Mouse (Mus musculus): ENCODE measurements around the gene Eef1akmt3. TPM values are rescaled to one million over a fixed set of nuclear protein-coding genes. Genes with fewer than 3 reads are reported as not detected.
"Not testable (repeated sequence)": the region's sequence is repeated elsewhere in the genome, so short reads cannot be mapped to it uniquely, and the experiment has no call there.

The Eef1akmt3 gene
- polyA plus RNA-seq, 1 experiment: 0.18 TPM

DNA sequence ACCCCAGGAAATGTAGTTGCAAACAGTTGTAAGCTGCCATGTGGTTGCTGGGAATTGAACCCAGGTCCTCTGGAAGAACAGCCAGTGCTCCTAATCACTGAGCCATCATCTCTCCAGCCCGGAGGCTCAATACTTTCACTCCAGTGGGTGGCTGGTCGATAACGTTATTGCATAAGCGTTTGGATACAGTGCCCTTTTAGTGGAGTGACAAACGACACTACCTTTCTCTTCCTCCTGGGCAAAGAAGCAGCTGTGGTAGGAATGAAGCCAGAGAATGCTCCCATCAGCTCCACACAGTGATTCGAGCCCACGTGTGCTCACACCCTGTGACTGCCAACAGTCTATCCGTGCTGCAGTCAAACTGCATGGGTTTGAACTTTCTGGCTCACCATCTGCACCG, 29.9 kb upstream of the Eef1akmt3 start:
- DNase-seq (ENCODE audit: extremely low spot score in 1 of 2, low spot score in 1 of 2): no peak

DNA sequence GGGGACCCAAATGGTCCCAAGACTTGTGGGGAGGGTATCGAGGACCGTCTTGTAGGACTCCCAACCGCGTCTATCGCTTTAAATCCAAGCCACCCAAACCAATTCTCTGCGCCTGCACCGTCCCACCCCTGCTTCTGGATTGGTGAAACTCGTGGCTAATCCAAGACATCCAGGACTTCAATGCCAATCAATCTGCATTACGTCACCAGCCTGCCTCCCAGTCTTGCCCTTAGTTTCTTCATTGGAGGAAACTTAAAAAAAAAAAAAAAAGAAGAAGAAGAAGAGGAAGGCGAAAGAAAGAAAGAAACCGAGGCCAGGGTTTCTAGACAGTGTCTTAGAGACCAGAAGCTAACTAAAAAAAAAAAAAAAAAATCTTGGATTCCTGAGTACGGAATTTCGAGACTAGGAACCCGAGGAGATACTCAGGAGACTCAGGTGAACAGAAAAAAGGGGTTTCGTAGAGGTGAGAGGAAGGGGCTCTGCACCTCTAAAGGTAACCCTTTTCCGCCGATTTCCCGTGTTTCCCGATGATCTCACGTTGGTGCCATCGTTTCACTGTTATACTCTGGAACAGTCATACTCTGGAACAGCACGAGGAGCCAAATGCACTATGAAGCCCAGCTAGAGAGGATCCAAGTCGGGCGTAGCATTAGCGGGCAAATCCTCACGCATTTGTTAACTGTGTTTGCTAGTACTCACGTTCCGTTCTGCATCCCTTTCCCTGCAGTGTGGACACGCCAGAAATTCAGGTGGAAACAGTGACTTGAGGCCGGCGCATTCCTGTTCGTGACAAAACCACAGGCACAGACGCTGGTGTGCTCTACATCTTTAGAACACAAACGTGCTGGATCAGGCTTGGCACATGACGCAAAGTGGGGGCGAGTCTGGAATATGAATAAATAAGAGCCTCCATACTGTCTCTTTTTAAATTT, 29.1 kb upstream of the Eef1akmt3 start, which contains the start of gene Tspan31:
Gene Tspan31, minus strand, starts transcription at position 75 of the 932 bp plus-strand sequence.
- DNase-seq (ENCODE audit: extremely low spot score in 1 of 2, low spot score in 1 of 2): peak; percentile 97

DNA sequence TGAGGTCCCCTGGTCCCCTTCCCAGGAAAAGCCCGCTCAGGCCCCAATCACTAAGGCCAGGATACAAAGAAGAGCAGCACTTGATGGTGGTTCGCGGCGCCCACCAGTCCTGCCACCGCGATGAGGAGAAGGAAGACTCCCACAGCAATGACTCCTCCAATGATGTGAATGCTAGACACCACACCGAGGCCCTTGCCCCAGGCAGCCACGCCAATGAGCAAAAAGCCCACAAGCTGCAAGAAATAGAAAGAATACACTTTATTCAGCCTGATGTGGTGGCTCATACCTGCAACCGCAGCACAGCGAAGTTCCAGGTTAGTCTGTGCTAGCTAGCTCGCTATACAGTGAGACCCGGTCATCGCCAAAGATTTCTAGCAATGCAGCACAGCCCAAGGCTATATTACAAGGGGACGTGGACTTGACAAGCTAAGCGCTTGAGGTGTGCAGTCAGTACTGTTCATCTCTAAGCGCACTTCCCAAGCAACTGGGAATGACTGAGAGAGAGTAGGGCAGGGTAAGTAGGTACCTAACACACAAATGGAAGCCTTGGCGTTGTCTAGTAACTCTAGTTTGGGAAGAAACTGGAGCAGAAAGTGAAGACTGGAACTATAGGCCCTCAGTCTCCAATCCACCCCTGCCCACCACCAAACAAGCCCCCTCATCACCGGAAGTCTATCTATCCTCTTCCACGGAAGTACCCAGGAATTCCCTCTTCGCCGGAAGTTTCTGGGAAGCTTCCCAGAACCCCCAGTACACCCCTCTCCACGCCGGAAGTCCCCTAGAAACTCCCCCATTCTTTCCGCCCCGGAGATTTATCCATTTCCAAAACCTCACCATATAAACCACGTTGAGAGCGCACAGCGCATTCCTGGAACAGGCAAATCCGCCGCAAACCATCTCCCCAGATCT, 28.2 kb upstream of the Eef1akmt3 start:
- DNase-seq (ENCODE audit: extremely low spot score in 1 of 2, low spot score in 1 of 2): no peak

DNA sequence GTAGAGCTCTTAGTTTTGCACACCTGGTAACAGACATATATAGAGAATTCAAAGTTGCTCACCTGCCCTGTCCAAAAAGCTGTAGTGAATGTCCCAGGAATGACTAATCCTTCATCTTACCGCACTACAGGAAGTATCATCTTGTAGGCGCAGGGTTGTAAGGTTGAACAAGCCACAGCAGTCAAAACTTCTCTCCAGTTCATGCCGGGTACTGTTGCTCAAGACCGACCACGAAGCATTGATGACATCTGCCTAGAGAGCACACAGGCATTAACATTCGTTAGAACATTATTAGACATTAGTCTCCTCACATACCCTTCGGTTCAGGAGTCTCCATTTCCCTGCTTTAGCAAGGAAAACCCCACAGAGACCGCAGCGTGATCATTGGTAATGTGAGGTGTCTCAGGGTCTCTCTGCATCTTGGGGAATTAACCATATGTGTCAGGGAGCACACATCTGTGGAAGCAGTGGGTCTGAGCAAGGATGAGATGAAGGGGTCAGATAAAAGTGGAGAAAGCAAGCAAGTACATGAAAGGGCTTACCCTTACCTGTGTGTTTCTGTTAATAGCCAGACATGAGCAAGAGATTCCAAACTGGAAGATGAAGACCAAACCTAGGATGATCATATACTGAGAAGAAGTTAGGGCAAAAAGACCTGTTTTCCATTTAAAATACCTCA, 27.2 kb upstream of the Eef1akmt3 start:
- no peak for DNase-seq (ENCODE audit: extremely low spot score in 1 of 2, low spot score in 1 of 2)

- no peak for DNase-seq (ENCODE audit: extremely low spot score in 1 of 2, low spot score in 1 of 2)
Measured at GRCm38 (mm10) chr10:127066519-127067018, 25.3 kb upstream of the Eef1akmt3 start.

GRCm38 (mm10) chr10:127065981-127066380, 24.7 kb upstream of the Eef1akmt3 start:
- no peak for DNase-seq (ENCODE audit: extremely low spot score in 1 of 2, low spot score in 1 of 2)

DNA sequence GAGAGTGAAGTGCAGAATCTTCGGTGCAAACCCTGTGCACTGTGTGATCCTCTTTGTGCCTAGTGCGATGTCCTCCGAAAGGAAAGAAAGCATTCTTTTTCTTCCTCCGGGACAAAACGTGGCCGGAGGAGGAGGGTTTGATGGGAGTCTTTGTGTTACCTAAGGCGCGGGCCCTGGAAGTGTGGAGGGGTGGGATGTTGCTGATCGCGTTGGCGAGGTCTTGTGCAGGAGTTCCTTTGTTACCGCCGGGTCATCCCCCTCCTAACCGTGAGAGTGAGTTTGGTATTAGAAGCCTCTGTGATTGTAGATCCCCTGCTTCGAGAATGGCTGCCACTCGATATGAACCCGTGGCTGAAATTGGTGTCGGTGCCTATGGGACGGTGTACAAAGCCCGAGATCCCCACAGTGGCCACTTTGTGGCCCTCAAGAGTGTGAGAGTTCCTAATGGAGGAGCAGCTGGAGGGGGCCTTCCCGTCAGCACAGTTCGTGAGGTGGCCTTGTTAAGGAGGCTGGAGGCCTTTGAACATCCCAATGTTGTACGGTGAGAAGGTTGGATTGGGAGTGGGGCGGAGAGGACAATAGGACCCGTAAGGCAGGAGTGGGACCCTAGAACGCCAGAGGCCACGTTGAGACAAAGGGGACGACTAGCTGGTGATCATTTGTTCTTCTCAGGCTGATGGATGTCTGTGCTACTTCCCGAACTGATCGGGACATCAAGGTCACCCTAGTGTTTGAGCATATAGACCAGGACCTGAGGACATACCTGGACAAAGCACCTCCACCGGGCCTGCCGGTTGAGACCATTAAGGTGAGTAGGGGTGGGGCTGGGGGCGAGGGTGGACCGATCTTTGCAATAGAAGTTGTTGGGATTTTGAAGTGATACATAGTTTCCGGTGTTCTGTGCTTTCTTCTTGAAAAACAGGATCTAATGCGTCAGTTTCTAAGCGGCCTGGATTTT, 22.9 kb upstream of the Eef1akmt3 start:
- DNase-seq (ENCODE audit: extremely low spot score in 1 of 2, low spot score in 1 of 2): no peak

DNA sequence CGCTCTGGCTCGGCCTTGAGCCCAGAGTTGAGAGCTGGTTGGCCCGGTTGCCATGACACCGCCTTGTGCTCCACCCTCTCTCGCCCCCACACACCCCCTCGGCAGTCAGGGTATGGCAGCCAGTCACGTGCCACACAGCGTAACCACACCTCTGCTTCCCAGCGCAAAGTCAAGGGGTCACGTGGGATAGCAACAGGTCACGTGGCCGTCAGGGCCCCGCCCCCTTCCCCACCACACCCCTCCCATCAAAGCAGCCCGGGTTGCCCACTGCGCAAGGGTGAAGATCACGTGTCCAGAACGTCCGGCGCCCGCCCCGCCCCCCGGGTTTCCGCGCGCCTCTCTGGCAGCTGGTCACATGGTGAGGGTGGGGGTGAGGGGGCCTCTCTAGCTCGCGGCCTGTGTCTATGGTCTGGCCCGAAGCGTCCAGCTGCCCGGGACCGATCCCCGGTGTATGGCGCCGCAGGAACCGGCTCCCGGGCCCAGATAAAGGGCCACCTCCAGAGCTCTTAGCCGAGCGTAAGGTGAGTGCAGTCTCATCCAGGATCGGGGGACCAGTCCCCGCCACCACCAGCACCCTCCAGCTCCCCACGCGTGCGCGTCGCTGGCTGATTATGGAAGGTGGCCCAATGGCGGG, 22.0 kb upstream of the Eef1akmt3 start, which contains the start of gene Cdk4:
Gene Cdk4, plus strand, starts transcription at position 296 of the 634 bp plus-strand sequence.
- DNase-seq (ENCODE audit: extremely low spot score in 1 of 2, low spot score in 1 of 2): peak; percentile 97 to 99

- DNase-seq (ENCODE audit: extremely low spot score in 1 of 2, low spot score in 1 of 2): no peak
Measured at GRCm38 (mm10) chr10:127062503-127062902, 21.2 kb upstream of the Eef1akmt3 start.

DNA sequence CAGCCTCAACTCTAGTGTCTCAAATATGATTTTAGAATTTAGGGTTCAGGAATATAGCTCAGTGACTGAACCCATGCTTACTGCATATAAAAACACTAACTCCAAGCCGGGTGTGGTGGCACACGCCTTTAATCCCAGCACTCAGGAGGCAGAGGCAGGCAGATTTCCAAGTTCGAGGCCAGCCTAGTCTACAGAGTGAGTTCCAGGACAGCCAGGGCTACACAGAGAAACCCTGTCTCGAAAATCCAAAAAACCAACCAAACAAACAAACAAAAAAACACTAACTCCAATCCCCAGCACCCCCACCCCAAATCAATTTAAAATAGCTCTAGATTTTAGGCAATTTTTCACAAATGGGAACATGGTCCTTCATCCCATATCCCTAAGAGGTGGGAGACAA, 20.8 kb upstream of the Eef1akmt3 start:
- not testable (repeated sequence) for DNase-seq (ENCODE audit: extremely low spot score in 1 of 2, low spot score in 1 of 2)

GRCm38 (mm10) chr10:127061513-127061912, 20.2 kb upstream of the Eef1akmt3 start:
- DNase-seq (ENCODE audit: extremely low spot score in 1 of 2, low spot score in 1 of 2): no peak

DNA sequence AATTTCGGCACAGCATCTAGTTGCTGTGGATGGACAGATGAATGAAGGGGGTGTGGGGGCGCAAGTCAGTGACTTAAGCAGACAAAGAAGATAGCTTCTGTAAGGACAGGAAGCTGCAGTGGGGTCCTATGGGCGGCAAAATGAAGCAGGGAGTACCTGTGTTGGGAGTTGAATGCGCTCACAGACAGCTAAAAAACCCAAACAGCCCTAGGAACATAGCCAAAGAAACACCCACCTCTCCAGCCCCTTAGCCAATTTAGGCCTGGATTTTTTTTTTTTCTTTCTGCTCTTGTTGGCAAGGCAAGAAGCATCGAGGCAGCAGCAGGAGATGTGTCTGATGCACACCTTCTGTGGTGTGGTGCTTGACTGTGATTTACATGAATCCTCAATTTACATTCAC, 19.8 kb upstream of the Eef1akmt3 start:
- DNase-seq (ENCODE audit: extremely low spot score in 1 of 2, low spot score in 1 of 2): no peak

DNA sequence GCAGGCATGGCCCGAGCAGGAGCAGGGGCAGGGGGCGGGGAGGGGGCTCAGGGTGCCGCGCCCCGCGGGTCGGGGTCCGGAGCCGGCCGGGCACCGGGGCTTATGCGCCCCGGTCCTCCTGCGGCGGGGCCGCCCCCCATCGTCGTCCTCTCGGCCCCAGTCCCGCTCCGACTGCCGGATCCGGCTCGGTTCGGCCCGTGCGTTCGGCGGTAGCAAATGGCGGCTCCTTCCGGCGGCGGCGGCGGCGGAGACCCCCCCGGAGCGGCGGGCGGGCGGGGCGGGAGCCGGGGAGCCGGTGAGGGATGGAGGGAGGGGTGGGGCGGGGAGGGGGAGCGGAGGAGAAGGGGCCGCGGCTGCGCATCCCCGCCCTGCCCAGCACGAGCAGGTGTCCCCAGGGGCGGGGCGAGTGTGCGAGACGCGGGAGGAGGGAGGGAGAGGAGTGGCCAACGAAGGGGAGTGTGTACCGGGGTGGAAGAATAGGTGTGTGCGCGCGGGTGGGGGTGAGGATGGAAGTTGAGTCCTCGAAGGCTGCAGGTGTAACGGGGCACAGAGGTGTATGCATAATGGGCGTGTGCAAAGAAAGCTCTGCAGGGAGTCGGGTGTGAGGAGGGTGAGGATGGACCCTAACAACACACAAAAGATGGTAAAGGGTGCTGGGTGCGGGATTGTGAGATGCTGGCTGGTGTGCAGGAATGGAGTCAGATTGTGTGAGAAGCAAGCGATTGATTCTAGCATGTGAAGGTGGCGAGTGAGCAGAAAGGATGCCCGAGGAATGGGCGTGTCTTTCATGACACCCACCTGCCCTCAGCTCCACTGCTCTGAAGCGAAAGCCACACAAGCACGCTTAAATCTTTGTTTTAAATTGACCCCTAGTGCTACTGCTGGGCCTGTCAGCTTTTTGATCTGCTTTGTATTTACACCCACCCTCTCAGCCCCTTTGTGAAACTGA, 18.9 kb upstream of the Eef1akmt3 start, which contains the start of gene March9:
Gene March9, minus strand, starts transcription at position 217 of the 949 bp plus-strand sequence.
- peak in 1 of 2 experiments; percentile 80 for DNase-seq (ENCODE audit: extremely low spot score in 1 of 2, low spot score in 1 of 2)

GRCm38 (mm10) chr10:127059174-127059967, 18.1 kb upstream of the Eef1akmt3 start:
- no peak for DNase-seq (ENCODE audit: extremely low spot score in 1 of 2, low spot score in 1 of 2)

- no peak for DNase-seq (ENCODE audit: extremely low spot score in 1 of 2, low spot score in 1 of 2)
Measured at GRCm38 (mm10) chr10:127058708-127059107, 17.4 kb upstream of the Eef1akmt3 start.

- peak in 1 of 2 experiments; percentile 87 for DNase-seq (ENCODE audit: extremely low spot score in 1 of 2, low spot score in 1 of 2)
Measured at GRCm38 (mm10) chr10:127058161-127058560, 16.8 kb upstream of the Eef1akmt3 start.

DNA sequence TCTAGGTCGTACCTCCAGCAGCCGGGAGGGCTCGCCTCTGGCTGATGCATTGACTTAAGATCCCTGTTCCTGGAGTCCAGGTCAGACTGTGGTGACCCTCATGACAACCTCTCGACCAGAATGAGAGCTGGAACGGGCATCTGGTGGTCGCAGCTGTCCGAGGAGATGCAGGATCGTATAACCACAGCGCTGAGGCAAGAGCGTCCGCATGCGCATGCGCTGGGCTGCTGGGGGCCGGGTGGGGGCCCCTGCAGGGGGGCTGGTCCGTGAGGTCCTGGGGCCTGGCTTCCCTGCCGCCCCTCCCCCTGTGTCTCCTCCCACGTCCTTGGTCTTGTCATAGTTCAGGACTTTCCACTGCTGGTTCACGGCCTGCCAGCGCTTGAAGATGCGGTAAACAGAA, 15.2 kb upstream of the Eef1akmt3 start:
- no peak for DNase-seq (ENCODE audit: extremely low spot score in 1 of 2, low spot score in 1 of 2)
